Mouse (Mus musculus) liver, embryonic 15.5 days (tissue): Measurements from ENCODE around the gene Adam17. TPM values are rescaled to one million over a fixed set of nuclear protein-coding genes. Genes with fewer than 3 reads are reported as not detected.
A peak's percentile ranks its signal among the peaks of the same experiment; 100 is the strongest.

Experiments
- ATAC-seq: fragments of 200-750 bp; cut with Nextera tagmentation; 2 replicates; pipeline ENCODE4 v1.8.0; 2017; ENCODE audit warnings: moderate number of reproducible peaks, mild to moderate bottlenecking, moderate library complexity; ENCODE audit not compliant: insufficient read depth
- H3K27ac ChIP-seq: fragments of 300-500 bp; sonication (generic); replicated peaks from 2 replicates; pipeline ENCODE4 v1.5.1; 2015; ENCODE audit warnings: mild to moderate bottlenecking, inconsistent platforms
- H3K27me3 ChIP-seq: fragments of 300-500 bp; sonication (generic); 2 replicates; pipeline ENCODE4 v1.6.1; 2015; ENCODE audit warnings: mild to moderate bottlenecking, inconsistent platforms
- H3K36me3 ChIP-seq: fragments of 300-500 bp; sonication (generic); replicated peaks from 2 replicates; pipeline ENCODE4 v1.6.1; 2015; ENCODE audit warnings: moderate library complexity, mild to moderate bottlenecking, inconsistent platforms
- H3K4me1 ChIP-seq: fragments of 300-500 bp; sonication (generic); replicated peaks from 2 replicates; pipeline ENCODE4 v1.6.1; 2015; ENCODE audit warnings: inconsistent platforms
- H3K4me2 ChIP-seq: fragments of 300-500 bp; sonication (generic); 2 replicates; pipeline ENCODE4 v1.6.1; 2015; ENCODE audit warnings: moderate library complexity, mild to moderate bottlenecking, inconsistent platforms
- H3K4me3 ChIP-seq: fragments of 300-500 bp; sonication (generic); replicated peaks from 2 replicates; pipeline ENCODE4 v1.5.1; 2015; ENCODE audit warnings: mild to moderate bottlenecking, inconsistent platforms
- H3K9ac ChIP-seq: fragments of 300-500 bp; sonication (generic); 2 replicates; pipeline ENCODE4 v1.6.1; 2015; ENCODE audit warnings: moderate library complexity, mild to moderate bottlenecking, inconsistent platforms
- H3K9me3 ChIP-seq: fragments of 300-500 bp; sonication (generic); replicated peaks from 2 replicates; pipeline ENCODE4 v1.6.1; 2016; ENCODE audit warnings: inconsistent platforms
- WGBS: fragments of 180-500 bp; shearing (Covaris S2); methylation state at CpG from one replicate; pipeline ENCODE4 v1.1.7; 2015; ENCODE audit warnings: mixed read lengths; ENCODE audit not compliant: insufficient replicate concordance; 5-methylcytosine and 5-hydroxymethylcytosine counted together
- polyA plus RNA-seq: library from polyadenylated mRNA; unstranded; fragments of >200 nt; fragmentation: Nextera tagmentation; extraction: Ambion mirVana; gene quantifications from 2 replicates; pipeline ENCODE4 v1.2.1, GENCODE M21; 2015

Adam17 gene
- polyA plus RNA-seq, 1 experiment from 2014 or later: 14.3 TPM

DNA sequence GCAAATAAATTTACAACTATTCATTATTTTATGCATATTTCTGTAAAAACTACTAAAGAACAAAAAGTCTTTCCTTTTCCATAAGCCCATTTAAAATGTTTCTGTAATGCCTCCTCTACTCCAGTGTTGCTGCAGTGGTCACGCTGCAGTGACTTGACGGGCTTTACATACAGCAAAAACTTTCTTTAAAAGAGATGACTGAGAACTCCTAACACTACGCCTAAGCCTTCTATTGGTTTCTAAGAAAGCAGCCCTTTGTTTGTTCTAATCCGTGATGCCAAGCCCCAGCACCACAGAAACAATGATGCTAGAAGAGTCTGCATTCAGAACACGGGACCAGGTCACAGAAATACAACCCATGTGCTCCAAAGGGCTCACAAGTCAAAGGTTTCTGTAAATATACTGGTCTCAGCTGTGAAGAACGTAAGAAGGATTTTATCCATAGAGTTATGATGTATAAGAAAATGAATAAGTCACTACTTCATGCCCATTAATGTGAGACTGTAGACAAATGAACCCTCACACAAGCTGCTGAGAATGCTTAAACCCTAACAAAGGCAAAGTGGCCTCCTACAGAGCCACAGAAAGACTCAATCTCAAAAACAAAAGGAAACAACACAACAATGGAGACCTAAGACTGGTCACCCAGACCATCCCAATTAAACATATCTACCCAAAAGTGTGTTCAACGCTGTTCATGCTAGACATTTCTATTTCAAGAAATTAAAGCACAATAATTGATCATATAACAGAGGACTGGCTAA lies 23.1 kb downstream of the Adam17 start:
- Histone ChIP-seq H3K36me3 (peaks cover 66% of the 10 kb centered on the region), H3K4me2 (no peak overlapping the region), H3K4me3 (no peak overlapping the region), H3K9me3 (peaks cover 3% of the 10 kb centered on the region; the same call in 1 of the 2 replicates), H3K27ac (no peak overlapping the region), H3K27me3 (no peaks in the 10 kb centered on the region), H3K9ac (no peak overlapping the region), H3K4me1 (no peaks in the 10 kb centered on the region)
- no peak for ATAC-seq
- 76% methylated on average over 7 of the region's 7 CpGs for WGBS

GRCm38 (mm10) chr12:21346972-21347371 lies 26.5 kb downstream of the Adam17 start:
- peaks cover 51% of the 10 kb centered on the region for H3K36me3 ChIP-seq
- ATAC-seq: no peak
- H3K27ac ChIP-seq: no peak overlapping the region
- H3K27me3 ChIP-seq: no peaks in the 10 kb centered on the region
- WGBS: 77% methylated on average over 7 of the region's 7 CpGs
- no peaks in the 10 kb centered on the region for H3K4me1 ChIP-seq
- no peak overlapping the region for H3K4me3 ChIP-seq
- peaks cover 3% of the 10 kb centered on the region; the same call in 1 of the 2 replicates for H3K9me3 ChIP-seq
- H3K4me2 ChIP-seq: no peak overlapping the region
- H3K9ac ChIP-seq: no peak overlapping the region

- WGBS: 89% methylated on average over 5 of the region's 5 CpGs
- H3K27ac ChIP-seq: no peak overlapping the region
- H3K9ac ChIP-seq: no peak overlapping the region
- no peak for ATAC-seq
- no peaks in the 10 kb centered on the region for H3K4me1 ChIP-seq
- H3K36me3 ChIP-seq: peaks cover 68% of the 10 kb centered on the region
- no peak overlapping the region for H3K4me2 ChIP-seq
- H3K27me3 ChIP-seq: no peaks in the 10 kb centered on the region
- H3K9me3 ChIP-seq: no peaks in the 10 kb centered on the region
- H3K4me3 ChIP-seq: no peak overlapping the region
These were observed 32.8 kb downstream of the Adam17 start for GRCm38 (mm10) chr12:21340674-21341073.

DNA sequence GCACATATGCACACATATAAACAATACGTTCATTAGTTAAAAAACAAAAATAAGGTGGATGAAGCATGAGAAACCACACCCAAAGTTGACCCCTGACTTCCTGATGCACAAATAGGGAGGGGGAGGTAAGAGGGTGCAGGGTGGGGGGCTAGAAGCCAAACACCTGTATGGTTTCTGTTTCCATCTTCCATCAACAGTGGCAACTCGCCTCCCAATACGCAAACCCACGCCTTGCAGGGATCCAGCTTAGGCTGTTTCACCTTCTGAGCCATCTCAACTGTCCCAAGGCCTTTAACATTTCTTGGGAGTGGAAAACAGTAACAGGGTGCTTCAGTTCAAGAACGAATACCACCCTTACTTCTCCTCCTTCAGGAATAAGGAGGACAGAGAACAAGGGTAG lies 36.3 kb downstream of the Adam17 start:
- H3K4me2 ChIP-seq: no peak overlapping the region
- H3K4me3 ChIP-seq: no peak overlapping the region
- no peak for ATAC-seq
- peaks cover 76% of the 10 kb centered on the region for H3K36me3 ChIP-seq
- no peak overlapping the region for H3K9ac ChIP-seq
- no peak overlapping the region for H3K27ac ChIP-seq
- 86% methylated on average over 5 of the region's 5 CpGs for WGBS
- H3K27me3 ChIP-seq: no peaks in the 10 kb centered on the region
- no peaks in the 10 kb centered on the region for H3K9me3 ChIP-seq
- no peaks in the 10 kb centered on the region for H3K4me1 ChIP-seq

DNA sequence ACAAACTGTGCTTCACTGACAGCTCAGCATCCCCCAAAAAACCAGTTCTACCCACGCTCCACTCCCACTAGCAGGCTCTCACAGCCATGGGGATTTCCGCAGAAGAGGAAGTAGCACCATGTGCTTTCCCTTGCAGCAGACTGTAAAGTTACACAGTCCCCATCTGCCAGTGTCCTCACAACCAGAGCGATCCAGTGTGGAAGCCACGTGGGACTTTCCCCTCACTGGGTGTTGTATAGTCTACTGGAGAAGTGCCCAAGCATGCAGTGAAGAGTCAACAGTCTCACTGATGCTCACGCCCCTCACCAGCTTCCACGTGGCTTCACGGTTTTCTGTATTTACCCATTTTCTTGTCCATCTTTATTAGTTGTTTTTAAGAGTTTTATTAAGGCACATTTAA lies 37.6 kb downstream of the Adam17 start:
- Histone ChIP-seq H3K9ac (no peak overlapping the region), H3K4me3 (no peak overlapping the region), H3K36me3 (peaks cover 80% of the 10 kb centered on the region), H3K4me2 (no peak overlapping the region), H3K27ac (no peak overlapping the region), H3K27me3 (no peaks in the 10 kb centered on the region), H3K9me3 (no peaks in the 10 kb centered on the region), H3K4me1 (no peaks in the 10 kb centered on the region)
- 0 out of 2 replicates have a peak, but pooled peaks have one; percentile 42 for ATAC-seq
- 61% methylated on average over 7 of the region's 7 CpGs for WGBS

- Histone ChIP-seq H3K27me3 (no peaks in the 10 kb centered on the region), H3K9me3 (no peaks in the 10 kb centered on the region), H3K9ac (no peak overlapping the region), H3K4me2 (no peak overlapping the region), H3K36me3 (peaks cover 79% of the 10 kb centered on the region), H3K4me3 (no peak overlapping the region), H3K27ac (no peak overlapping the region), H3K4me1 (no peaks in the 10 kb centered on the region)
- 70% methylated on average over 5 of the region's 5 CpGs for WGBS
- ATAC-seq: no peak
These were observed 39.7 kb downstream of the Adam17 start for GRCm38 (mm10) chr12:21333766-21334165.

DNA sequence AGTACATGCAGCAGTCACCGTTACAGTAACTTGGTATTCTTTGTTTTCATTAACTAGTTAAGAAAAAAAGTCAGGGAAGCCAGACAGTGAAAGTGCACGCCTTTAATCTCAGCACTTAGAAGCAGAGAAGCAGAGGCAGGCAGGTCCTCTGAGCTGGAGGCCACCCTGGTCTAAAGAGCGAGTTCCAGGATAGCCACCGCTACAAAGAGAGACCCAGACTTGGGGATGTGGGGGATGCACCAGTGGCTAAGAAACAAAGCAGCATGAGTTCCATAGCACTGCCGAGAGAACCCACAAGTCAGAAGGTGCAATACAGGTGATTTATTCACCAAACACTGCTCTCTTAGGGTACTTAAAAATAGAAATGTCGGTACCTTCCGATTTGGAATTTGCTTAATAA lies 40.4 kb downstream of the Adam17 start:
- no peak overlapping the region for H3K9ac ChIP-seq
- WGBS: 84% methylated on average over 7 of the region's 7 CpGs
- H3K36me3 ChIP-seq: peaks cover 82% of the 10 kb centered on the region
- H3K27ac ChIP-seq: no peak overlapping the region
- no peak overlapping the region for H3K4me3 ChIP-seq
- no peak for ATAC-seq
- H3K4me2 ChIP-seq: no peak overlapping the region
- no peaks in the 10 kb centered on the region for H3K27me3 ChIP-seq
- no peaks in the 10 kb centered on the region for H3K9me3 ChIP-seq
- no peaks in the 10 kb centered on the region for H3K4me1 ChIP-seq

- H3K4me3 ChIP-seq: no peak overlapping the region
- no peaks in the 10 kb centered on the region for H3K4me1 ChIP-seq
- no peaks in the 10 kb centered on the region for H3K9me3 ChIP-seq
- 76% methylated on average over 6 of the region's 6 CpGs for WGBS
- H3K36me3 ChIP-seq: peaks cover 87% of the 10 kb centered on the region
- H3K27ac ChIP-seq: no peak overlapping the region
- H3K4me2 ChIP-seq: no peak overlapping the region
- no peak for ATAC-seq
- H3K9ac ChIP-seq: no peak overlapping the region
- no peaks in the 10 kb centered on the region for H3K27me3 ChIP-seq
These were observed 41.7 kb downstream of the Adam17 start for GRCm38 (mm10) chr12:21331711-21332110.

GRCm38 (mm10) chr12:21330961-21331576 lies 42.4 kb downstream of the Adam17 start:
- Histone ChIP-seq H3K4me3 (no peak overlapping the region), H3K27me3 (no peaks in the 10 kb centered on the region), H3K9me3 (no peaks in the 10 kb centered on the region), H3K4me1 (no peaks in the 10 kb centered on the region), H3K27ac (no peak overlapping the region), H3K36me3 (peaks cover 89% of the 10 kb centered on the region), H3K9ac (no peak overlapping the region), H3K4me2 (no peak overlapping the region)
- ATAC-seq: no peak
- WGBS: 82% methylated on average over 10 of the region's 10 CpGs

DNA sequence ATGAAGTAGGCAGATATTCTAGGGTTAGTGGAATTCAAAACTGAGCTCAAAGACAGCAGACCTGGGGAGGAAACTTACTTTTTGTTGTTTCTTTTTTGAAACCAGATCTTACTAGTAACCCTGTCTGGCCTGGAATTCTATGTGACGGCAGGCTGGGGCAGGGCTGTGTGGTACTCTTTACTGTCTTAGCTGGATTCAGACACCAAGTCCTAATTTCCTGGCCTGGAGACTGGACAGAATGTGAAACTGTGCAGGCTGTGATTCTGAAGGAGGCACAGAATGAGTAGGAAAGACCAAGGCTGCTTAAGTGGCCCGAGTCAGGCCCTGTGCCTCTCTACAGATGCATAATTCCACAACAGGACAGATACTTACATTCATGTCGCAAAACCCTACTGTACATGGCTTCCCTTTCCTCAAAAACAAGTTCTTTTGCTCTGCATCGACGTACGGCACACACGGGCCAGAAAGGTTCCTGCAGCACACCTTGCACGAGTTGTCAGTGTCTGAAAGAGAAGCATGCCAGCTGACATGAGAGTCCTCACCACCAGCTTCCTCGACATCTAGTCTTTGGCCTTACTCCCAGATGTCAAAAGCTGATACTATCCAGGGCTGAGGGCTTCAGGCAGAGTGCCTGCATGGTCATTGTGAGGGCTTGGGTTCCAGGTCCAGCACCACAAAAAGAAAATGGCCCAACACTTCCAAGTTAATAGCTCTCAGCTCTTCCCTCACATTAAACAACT lies 43.6 kb downstream of the Adam17 start:
- Histone ChIP-seq H3K9ac (no peak overlapping the region), H3K27me3 (no peaks in the 10 kb centered on the region), H3K9me3 (no peaks in the 10 kb centered on the region), H3K4me1 (no peaks in the 10 kb centered on the region), H3K27ac (no peak overlapping the region), H3K4me3 (no peak overlapping the region), H3K36me3 (peaks cover 90% of the 10 kb centered on the region), H3K4me2 (no peak overlapping the region)
- 82% methylated on average over 9 of the region's 9 CpGs for WGBS
- ATAC-seq: no peak

- Histone ChIP-seq H3K4me1 (no peaks in the 10 kb centered on the region), H3K4me3 (no peak overlapping the region), H3K36me3 (peaks cover 91% of the 10 kb centered on the region), H3K9me3 (no peaks in the 10 kb centered on the region), H3K27ac (no peak overlapping the region), H3K9ac (no peak overlapping the region), H3K27me3 (no peaks in the 10 kb centered on the region), H3K4me2 (no peak overlapping the region)
- 83% methylated on average over 3 of the region's 3 CpGs for WGBS
- ATAC-seq: no peak
These were observed 47.1 kb downstream of the Adam17 start for GRCm38 (mm10) chr12:21326325-21326724.
